Mouse (Mus musculus) olfactory bulb, adult 2 months (tissue): ENCODE measurements around the gene Rasl10b.

ENCODE experiments used
- CTCF ChIP-seq: fragments of 200-500 bp; IDR thresholded peaks from 2 replicates; pipeline ENCODE4 v1.5.1; 2012; ENCODE audit warnings: low read depth, mild to moderate bottlenecking, low read length, moderate library complexity; ENCODE audit not compliant: insufficient read depth
- POLR2A ChIP-seq: fragments of 200-500 bp; IDR thresholded peaks from 2 replicates; pipeline ENCODE4 v1.6.1; 2012; ENCODE audit warnings: mild to moderate bottlenecking, low read depth, low read length, moderate library complexity; ENCODE audit not compliant: insufficient read depth

DNA sequence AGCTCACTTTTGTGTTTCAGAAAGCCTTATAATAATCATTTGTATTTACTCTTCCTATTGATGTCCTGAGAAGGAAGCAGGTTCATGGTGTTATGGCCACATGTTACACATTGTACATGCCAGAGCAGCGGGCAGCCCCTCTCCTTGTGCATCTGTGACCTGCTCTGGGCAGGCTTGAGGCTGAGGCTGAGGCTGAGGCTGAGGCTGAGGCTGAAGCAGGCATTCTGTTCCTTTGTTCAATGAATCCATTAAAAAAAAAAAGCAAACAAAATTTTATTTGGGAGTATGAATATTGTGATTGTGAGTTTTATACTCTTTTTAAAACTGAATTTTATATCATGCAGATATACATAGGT, 25.4 kb upstream of the Rasl10b start:
- TF ChIP-seq CTCF (no peak), POLR2A (no peak)
